Mouse (Mus musculus): ENCODE data around the gene Pik3ca. TPM values are rescaled to one million over a fixed set of nuclear protein-coding genes. Genes with fewer than 3 reads are reported as not detected.

The Pik3ca gene
- total RNA-seq (2023), result 42.1 TPM

DNA sequence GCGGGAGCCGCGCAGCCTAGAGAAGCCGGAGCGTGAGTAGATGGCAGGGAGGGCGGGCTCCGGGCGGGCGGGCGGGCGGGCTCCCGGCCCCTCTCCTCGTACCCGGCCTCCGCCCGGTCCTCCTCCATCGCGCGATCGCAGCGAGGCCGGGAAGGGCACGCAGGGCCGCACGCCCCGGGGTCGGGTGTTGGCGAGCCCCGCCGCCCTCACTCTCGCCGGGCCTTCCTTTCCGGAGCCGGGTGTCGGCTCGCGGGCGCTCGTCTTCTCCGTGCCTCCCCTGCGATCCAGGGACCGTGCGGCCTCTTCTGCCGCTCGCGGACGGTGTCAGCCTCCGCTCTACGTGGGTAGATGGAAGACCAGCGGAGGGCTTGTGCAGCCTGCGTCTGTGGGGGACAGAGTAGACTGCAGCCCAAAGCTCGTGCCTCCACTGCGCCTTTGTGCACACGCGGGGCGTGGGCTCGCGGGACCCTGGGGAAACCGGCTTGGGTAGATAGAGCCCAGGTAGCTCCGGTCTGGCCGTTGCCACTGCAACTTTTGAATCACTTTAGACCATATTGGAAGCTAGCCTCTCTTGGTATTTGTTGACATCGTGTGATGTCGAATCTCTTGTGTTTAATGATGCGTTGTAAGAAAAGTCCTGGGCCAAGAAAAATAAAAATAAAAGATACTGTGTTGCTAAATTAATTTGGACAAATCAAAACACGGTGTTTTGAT lies at the start of gene Pik3ca:
Pik3ca (plus strand) TSS at position 211 of the 714 bp plus-strand sequence.

DNA sequence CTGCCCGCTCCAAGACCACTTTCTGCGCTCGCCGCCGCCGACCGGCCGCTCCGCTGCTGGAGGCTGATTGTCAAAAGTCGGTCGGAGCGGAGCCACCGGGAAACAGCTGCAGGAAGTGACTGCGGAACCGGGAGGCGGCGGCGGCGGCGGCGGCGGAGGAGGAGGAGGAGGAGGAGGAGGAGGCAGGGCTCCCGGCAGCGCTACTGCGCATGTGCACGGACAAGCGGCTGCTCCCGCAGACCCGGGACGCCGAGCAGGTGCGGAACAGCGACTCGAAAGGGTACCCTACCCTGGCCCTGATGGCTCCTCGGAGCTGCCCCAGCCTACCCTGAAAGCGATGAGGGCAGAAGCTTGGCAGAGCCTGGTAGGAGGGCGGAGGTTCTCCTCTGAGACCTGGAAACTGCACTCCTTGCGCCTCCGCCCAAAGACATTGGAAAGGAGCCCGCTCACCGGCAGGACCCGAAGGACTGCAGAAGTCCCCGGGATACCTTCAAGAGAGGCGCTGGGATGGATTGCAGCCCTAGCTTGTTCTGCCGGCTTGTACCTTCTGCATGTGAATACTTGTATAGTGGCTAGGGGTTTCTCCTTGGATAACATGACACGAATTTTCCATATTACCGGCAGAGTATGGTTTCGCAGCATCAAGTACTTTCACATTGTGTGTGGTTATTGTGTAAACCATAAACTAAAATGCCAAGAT lies 31.8 kb upstream of the Pik3ca start, which contains the start of gene Zmat3:
Zmat3 (minus strand) TSS at position 469 of the 700 bp plus-strand sequence.

DNA sequence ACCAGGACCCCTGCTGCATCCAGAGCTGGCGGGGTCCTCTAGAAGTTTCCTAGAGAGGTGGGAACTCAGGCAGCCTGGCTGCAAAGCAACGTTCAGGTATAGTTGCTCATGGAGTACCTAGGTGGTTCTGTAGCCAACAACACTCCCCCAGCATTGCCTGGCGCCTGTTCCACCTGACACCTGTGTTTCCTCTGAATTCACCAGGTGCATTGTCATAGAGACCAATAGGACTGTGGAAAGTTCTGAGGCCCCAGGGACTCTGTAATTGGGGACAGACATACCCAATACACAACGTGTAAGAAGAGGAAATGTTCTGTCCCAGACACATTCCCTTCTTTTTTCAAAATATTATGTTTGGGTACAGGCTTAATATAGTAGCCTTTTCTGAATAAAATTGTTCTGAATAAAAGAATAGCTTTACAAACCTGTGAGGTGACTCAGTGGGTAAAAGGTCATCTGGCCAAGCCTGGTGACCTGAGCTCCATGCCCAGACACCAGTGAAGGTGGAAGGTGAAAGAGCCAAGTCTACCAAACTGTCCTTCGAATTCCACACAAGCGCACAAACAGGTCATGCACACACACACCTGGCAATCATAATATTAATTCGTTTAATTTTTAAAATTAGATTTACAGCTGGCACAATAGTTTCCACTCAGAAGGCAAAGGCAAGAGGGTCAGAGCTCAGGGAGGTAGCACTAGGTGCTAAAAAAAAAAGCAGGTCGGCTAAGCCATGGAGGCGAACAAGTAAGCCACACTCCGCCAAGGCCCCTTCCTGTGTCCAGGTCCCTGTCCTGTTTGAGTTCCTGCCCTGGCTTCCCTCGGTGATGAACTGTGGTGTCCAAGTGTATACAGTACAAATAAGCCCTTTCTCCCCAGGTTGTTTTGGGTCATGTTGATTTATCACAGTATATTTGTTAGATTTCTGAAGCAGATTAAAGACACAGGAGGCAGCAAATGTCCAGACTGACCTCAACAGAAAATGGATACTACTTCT lies 94.9 kb downstream of the Pik3ca start, which contains the start of gene Kcnmb3:
Kcnmb3 (minus strand) TSS at position 135 of the 994 bp plus-strand sequence.

DNA sequence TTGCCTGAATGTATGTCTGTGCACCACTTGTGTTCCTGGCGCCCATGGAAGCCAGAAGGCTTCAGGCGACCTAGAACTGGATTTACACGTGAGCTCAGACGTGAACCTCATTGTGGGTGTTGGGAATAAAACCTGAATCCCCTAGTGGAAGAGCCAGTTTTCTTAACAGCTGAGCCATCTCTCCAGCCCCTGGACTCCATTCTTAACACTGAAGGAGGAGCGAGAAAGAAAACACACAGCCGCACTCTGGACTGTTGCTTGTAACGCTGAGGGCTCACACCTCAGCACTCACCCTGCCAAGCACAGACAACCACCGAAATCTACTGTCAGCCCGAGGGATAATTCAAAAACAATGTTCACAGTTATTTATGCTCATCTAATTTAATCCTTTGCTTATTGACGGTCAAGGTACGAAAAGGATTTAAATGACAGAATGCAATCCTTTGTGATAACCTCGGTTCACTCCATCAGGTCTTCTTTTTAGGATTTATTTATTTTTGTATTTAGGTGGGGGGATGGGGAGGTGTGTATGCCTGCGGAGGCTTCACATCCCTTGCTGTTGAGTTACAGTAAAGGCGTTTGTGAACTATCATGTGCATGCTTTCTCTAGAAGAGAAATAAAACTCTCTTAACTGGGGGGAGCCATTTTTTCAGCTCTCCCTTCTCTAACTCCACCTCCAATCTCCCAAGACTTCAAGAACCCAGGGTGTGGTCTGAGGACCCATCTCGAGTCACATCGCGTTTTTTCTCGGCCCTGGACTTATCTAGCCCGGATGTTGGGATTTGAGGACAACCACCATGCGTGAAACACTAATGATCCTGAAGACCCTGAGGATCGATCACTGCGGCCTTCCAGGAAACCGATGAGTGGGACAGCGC lies 112.3 kb downstream of the Pik3ca start, which contains the start of gene Zfp639:
Zfp639 (plus strand) TSS at position 764 of the 879 bp plus-strand sequence.

Other genes with a start within 250 kb of the Pik3ca start
- gene Zmat3, start 31.7 kb upstream of the Pik3ca start, total RNA-seq (2023), result 8.4 TPM
- 0.68 TPM for gene Kcnmb3, start 94.6 kb downstream of the Pik3ca start, total RNA-seq (2023)
- gene Zfp639, start 112.6 kb downstream of the Pik3ca start, total RNA-seq (2023), result 37.4 TPM
- gene Mfn1, start 131.8 kb downstream of the Pik3ca start, total RNA-seq (2023), result 45.6 TPM
- 33.1 TPM for gene Gnb4, start 218.9 kb downstream of the Pik3ca start, total RNA-seq (2023)

Measured in CD4-positive naive resting alpha-beta T cell, adult 57 days (primary cell).